Mouse (Mus musculus) brown adipose tissue, adult 24 weeks (tissue): Measurements from ENCODE around the gene Gm21190. TPM values are rescaled to one million over a fixed set of nuclear protein-coding genes. Genes with fewer than 3 reads are reported as not detected.
"Not testable (repeated sequence)": the region's sequence is repeated elsewhere in the genome, so short reads cannot be mapped to it uniquely, and the experiment has no call there.

ENCODE experiments used
- H3K27ac ChIP-seq: fragments of 200-500 bp; replicated peaks from 2 replicates; pipeline ENCODE4 v1.5.1; 2012; ENCODE audit warnings: low read depth, mild to moderate bottlenecking, low read length
- H3K4me1 ChIP-seq: fragments of 200-500 bp; 2 replicates; pipeline ENCODE4 v1.6.1; 2012; ENCODE audit warnings: low read length, mixed read lengths; ENCODE audit not compliant: control insufficient read depth, insufficient read depth, insufficient read length
- H3K4me3 ChIP-seq: fragments of 200-500 bp; 2 replicates; pipeline ENCODE4 v1.5.1; 2012; ENCODE audit warnings: low read depth, mild to moderate bottlenecking, low read length, moderate library complexity; ENCODE audit not compliant: insufficient read depth
- polyA plus RNA-seq: library from polyadenylated mRNA; stranded (reverse); fragments of >200 nt; gene quantifications from 2 replicates; pipeline ENCODE4 v1.2.4, GENCODE M21; 2012; ENCODE audit not compliant: missing spikeins, insufficient read depth, insufficient read length

Gene Gm21190
- not detected in 2 replicates for polyA plus RNA-seq

DNA sequence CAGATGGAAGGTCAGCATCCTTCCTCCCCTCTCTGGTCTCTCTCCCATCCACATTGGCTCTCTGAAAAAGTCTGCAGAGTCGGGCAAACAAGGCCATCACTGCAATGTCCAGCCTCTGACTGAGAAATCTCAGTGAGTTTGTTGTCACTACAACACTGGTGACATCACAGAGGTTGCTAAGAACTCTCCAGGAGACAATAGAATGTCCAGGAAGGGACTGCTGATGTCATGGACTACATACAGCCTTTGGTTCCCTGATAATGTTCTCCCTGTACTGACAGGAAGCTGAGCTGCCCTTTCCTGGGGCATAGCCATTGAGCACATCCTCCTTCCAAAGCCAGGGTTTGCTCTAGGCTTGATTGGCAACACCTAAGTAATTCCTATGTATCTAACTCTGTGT is at the start of gene Gm21190:
Gene Gm21190, minus strand, starts transcription at position 101 of the 400 bp plus-strand sequence.
- not testable (repeated sequence) for H3K27ac ChIP-seq, H3K4me1 ChIP-seq, H3K4me3 ChIP-seq

GRCm38 (mm10) chr5:15577033-15577432 is 48.0 kb upstream of the Gm21190 start, which contains the start of gene Gm21083:
Gm21083 (plus strand) TSS chr5:15577333.
- not testable (repeated sequence) for H3K4me3 ChIP-seq, H3K27ac ChIP-seq, H3K4me1 ChIP-seq

GRCm38 (mm10) chr5:15573735-15574134 is 44.7 kb upstream of the Gm21190 start:
- H3K4me3 ChIP-seq, H3K27ac ChIP-seq, H3K4me1 ChIP-seq: not testable (repeated sequence)

DNA sequence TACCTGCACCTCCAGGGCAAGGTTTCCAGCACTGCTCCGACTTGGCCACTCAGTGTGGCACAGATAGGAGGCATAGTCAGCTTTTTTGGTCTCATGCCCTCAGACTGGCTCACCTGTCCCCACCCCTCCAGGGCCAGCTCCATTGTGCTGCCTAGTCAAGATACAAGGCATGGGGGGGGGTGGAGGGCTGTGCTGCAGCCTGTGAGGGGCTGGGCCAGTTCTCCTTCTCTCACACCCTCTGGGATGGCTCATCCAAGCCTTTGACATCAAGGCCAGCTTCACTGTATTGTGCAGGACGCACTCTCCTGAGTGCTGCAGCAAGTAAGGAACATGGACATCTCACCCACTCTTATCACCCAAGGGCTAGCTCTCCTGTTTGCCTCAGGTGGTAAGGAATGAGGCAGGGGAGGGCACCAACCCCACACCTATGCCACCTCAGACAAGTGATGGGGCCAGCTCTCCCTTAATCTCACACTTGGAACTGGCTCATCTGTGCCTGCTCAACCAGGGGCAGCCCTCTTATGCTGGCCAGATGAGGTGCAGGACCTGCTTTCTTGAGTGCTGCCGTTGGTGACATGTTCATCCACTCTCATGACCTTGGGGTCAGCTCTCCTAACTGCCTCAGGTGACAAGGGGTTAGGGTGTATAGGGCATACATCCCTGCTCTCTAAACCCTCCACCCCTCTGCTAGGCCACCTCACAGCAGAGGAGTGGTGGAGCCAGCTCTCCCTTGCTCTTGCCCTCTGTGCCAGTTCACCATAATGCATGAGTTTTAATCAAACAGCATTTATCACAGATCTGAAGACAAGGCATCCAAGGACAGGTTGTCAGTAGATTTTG is 32.6 kb upstream of the Gm21190 start:
- not testable (repeated sequence) for H3K4me3 ChIP-seq, H3K27ac ChIP-seq, H3K4me1 ChIP-seq

DNA sequence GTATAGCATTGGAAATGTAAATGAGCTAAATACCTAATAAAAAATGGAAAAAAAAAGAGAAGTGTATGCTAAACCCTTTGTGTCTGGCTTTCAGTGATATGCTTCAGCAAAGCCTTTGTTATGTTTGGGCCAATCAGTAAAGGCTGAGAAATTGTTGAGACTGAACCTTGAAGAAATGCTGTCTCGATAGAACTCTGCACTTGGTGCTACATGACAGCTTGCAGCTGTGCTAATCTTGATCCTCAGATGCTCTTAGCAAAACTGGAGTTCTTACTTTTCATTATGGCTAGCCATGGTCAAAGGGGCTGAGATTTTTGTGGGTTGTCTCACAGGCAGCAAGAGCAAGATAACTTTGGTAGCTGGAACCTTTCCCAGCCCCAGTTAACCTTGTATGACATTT is 29.6 kb upstream of the Gm21190 start:
- H3K27ac ChIP-seq, H3K4me1 ChIP-seq, H3K4me3 ChIP-seq: not testable (repeated sequence)

GRCm38 (mm10) chr5:15549606-15550005 is 20.6 kb upstream of the Gm21190 start:
- H3K4me3 ChIP-seq, H3K27ac ChIP-seq, H3K4me1 ChIP-seq: not testable (repeated sequence)

DNA sequence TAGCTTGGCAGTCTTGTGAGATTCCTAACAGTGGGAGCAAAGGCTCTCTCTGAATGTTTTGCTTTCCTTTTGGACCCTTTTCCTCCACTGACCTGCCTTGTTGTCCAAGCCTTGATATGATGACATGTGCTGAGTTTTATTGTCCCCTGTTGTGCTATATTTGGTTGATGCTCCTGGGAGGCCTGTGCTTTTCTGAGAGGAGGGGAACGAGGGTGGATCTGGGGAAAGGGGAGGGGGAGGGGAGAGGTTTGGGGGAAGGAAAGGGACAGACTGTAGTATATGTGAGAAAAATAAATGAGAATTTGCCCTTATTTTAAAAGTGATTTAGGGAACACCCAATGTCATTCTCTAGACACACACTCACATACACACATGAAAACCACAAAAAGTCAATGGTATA is 20.1 kb upstream of the Gm21190 start:
- not testable (repeated sequence) for H3K4me1 ChIP-seq, H3K27ac ChIP-seq, H3K4me3 ChIP-seq

GRCm38 (mm10) chr5:15548642-15549041 is 19.6 kb upstream of the Gm21190 start:
- not testable (repeated sequence) for H3K4me3 ChIP-seq, H3K27ac ChIP-seq, H3K4me1 ChIP-seq

- H3K27ac ChIP-seq, H3K4me3 ChIP-seq, H3K4me1 ChIP-seq: not testable (repeated sequence)
Measured at GRCm38 (mm10) chr5:15522470-15522869, 6.6 kb downstream of the Gm21190 start.

DNA sequence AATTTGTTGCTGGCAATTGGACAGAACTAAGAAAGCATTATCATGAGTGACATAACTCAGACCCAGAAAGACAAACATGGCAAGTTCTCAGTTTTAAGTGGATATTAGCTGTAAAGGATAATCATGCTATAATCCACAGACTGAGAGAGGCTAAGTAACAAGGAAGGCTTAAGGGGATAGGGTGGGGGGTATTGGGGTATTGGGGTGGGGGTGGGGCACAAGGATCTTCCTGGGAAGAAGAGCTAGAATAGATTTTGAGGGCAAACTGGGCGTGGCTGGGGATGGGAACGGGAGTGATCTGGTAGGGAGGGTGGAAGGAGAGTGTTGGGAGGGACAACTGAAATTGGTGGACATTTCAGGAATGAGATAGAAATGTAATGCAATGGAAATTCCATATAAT is 7.0 kb downstream of the Gm21190 start:
- H3K4me3 ChIP-seq, H3K4me1 ChIP-seq, H3K27ac ChIP-seq: not testable (repeated sequence)

DNA sequence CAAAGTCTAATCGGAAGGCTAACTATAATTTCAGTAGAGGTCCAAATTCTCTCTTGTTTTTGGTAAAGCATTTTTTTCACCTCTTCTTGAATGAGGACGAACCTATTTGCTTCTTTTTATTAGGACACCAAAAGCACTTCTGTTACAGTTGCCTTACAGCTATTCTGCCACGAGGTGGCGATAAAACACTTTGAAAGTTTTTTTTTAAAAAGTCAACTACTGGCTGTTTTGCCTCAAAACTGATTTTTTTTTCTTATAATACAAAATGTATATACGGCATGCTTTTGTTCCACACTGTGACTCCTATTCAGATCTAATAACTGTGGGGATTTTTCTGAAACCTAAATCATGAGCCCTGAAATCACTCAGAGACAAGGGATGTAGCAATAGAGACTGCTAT is 8.6 kb downstream of the Gm21190 start:
- H3K4me3 ChIP-seq, H3K4me1 ChIP-seq, H3K27ac ChIP-seq: not testable (repeated sequence)

DNA sequence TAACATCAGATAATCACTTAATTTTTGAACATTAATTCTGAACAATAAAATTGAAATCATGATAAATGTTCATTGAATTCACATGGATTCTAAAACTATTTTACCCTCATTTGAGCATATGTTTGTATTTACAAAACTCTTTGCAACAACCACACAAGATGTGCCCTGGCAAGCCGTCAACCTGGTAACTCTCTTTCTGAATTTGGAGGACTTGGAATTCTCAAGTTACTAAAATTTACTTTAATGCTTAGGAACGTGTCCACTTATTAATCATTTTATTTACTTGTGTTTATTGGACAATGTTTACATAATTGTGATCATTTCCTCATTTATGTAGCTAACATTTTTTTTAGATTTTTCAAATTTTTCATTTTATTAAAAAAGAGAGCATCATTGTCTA is 11.9 kb downstream of the Gm21190 start:
- H3K4me1 ChIP-seq, H3K27ac ChIP-seq, H3K4me3 ChIP-seq: not testable (repeated sequence)

- H3K4me1 ChIP-seq, H3K4me3 ChIP-seq, H3K27ac ChIP-seq: not testable (repeated sequence)
Measured at GRCm38 (mm10) chr5:15512236-15512635, 16.8 kb downstream of the Gm21190 start.

DNA sequence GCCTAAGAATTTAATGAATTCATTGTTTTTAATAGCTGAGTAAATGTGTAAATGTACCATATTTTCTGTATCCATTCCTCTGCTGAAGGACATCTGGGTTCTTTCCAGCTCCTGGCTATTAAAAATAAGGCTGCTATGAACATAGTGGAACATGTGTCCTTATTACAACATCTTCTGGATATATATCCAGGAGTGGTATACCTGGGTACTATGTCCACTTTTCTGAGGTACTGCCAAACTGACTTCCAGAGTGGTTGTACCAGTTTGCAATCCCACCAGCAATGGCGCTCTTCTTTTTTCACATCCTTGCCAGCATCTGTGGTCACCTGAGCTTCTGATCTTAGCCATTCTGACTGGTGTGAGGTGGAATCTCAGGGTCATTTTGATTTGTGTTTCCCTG is 19.1 kb downstream of the Gm21190 start:
- not testable (repeated sequence) for H3K27ac ChIP-seq, H3K4me1 ChIP-seq, H3K4me3 ChIP-seq

DNA sequence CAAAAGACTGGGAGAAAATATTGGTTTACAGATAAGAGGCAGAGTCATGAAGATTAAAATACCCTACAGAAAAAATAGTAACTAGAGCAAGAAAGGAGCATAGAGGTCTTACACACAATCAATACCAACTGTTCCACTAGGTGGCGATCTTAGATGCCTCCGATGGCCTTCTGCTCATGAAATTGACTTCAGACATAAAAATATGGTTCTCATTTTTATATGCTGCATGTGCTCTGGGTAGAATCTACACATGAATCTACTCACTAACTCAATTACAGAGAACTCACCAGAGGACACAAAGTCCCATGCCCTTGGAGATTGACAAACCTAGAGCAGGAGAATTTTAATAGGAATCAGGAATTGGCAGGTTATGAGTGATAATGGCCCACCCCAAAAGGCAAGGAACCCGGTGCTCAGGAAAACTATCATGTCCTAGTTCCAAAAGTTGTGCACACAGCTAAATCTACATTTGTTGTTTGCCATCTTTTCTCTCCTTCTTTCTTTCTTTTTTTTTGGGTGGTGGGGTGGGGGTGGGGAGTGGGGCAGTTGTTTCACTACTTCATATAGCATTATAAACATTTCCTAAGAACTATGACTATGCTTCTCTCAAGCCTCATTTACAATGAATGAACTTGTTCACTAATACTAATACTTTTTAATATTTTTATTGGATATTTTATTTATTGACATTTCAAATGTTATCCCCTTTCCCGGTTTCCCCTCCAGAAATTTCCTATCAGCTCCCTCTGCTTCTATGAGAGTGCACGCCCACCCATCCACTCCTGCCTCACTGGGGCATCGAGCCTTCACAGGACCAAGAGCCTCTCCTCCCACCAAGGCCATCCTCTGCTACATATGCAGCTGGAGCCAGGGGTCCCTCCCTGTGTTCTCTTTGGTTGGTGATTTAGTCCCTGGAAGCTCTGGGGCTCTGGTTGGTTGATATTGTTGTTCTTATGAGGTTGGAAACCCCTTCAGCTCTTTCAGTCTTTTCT is 20.3 kb downstream of the Gm21190 start:
- not testable (repeated sequence) for H3K4me1 ChIP-seq, H3K27ac ChIP-seq, H3K4me3 ChIP-seq
